Mouse (Mus musculus): ENCODE data around the gene Olfr850.

Gene Olfr850

DNA sequence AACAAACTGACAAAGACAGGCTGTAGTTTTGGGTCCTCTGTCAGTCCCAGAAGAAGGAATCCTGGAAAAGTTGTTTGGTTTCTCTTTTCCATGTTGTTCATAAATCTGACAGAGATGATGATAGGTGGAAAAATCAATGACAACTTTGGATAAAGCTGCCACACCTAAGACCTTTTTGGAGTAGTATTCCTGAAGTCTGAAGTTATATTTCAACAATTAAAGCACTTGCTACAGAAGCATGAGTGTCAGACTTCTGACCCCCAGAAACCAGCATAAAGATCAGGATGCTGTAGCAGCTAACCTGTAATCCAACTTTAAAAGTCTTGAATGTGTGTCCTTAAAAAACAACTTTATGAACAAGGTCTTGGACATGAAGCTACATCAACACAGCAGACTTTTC lies at the start of gene Olfr850:
TSS of gene Olfr850 (minus strand) at position 101 of the 400 bp plus-strand sequence.
- DNase-seq (ENCODE audit: low read depth), result no peak

DNA sequence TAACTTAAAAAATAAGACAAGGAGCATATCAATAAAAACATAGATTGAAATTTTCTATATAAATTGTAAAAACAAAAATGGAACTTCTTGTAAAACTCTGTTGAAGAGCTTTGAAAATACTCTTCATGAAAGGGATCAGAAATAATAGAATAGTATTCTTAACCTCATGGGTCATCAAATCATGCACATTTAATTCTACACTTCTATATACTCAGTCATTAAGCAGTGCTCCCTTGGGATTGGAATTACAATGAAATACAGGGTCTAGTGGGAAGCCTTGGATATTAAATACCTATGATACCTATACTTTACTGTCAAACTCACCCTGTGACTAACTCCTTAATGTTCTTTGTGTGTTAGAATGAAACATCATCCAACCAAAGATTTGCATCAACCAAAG lies 14.9 kb upstream of the Olfr850 start, which contains the start of gene Olfr851:
TSS of gene Olfr851 (plus strand) at position 301 of the 400 bp plus-strand sequence.
- no peak for DNase-seq (ENCODE audit: low read depth)

DNA sequence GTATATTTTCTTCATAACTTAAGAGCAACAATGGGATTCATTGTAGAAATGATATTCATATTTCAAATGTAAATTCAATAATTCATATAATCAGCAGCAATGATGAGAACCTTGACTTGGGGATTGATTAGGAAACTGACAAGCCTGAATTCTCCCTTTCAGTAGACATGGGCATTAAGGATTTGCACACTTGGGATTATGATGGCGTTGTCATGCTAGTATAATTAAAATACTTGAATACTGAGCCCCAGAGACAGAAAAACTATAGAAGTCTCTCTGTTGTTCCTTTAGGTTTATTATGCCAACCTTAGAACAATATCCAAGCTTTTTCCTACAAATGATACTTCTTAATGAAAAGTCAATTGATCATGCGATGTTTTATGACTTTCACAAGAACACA lies 38.1 kb downstream of the Olfr850 start, which contains the start of gene Olfr849:
TSS of gene Olfr849 (plus strand) at position 301 of the 400 bp plus-strand sequence.
- no peak for DNase-seq (ENCODE audit: low read depth)

Data from NIH3T3 (cell line).